Mouse (Mus musculus): Measurements from ENCODE around the gene Metrnl.
"Not testable (repeated sequence)": the region's sequence is repeated elsewhere in the genome, so short reads cannot be mapped to it uniquely, and the experiment has no call there.

The Metrnl gene

DNA sequence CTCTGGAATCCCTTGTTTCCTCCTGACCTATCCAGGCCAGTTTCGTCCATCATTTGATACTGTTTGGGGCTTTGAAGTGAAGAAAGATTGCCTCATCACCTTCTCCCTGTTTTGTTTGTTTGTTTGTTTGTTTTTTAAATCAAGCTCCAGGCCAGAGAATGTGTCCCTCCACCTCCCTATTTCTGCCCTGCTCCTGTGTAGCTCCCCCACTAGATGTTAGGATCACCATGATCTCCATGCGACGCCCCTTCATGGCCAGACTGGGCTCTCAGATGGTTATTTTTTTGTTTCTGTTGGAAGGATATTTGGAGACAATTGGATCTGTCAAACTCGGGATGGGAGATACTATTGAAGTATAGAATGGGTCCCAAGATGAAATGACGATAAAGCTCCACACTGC is at the start of gene Metrnl:
TSS of gene Metrnl (plus strand) at position 301 of the 400 bp plus-strand sequence.
- no peak for DNase-seq

DNA sequence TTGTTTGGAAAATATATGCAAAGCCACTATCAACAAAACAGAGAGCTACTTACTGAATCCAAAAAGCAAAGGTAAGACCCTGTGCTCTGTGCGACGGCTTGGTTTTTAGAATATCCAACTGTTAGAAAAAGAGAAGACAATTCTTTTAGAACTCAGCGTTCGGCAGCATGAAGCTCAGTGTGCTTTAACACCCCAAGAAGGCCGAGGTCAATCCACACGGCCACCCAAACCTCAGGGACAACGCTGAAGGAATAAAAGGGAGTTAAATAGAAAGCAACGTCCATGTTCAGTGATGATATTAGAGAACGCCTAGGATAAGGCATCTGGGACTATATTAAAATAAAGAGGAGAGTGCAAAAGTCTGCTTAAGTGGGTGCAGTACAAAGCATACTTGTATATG is 49.8 kb upstream of the Metrnl start:
- no peak for DNase-seq

DNA sequence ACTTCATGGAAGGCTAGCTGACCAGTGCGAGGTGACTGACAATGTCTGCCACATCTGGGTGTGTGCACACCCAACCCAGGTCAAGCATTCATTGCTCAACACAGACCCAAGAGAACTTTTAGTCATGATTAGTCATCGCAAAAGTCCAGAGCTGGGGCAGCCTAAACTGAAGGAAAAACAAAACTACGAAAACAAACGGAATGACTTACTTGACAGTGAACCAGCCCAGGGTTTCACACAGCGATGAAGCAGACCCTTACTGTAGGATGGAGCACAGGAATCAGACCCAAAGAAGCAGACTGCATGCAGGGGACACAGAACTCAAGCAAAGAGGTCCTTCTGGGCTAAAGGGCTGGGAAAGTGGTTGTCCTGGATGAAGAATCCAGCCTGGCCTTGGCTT is 49.4 kb upstream of the Metrnl start:
- DNase-seq, result no peak

DNA sequence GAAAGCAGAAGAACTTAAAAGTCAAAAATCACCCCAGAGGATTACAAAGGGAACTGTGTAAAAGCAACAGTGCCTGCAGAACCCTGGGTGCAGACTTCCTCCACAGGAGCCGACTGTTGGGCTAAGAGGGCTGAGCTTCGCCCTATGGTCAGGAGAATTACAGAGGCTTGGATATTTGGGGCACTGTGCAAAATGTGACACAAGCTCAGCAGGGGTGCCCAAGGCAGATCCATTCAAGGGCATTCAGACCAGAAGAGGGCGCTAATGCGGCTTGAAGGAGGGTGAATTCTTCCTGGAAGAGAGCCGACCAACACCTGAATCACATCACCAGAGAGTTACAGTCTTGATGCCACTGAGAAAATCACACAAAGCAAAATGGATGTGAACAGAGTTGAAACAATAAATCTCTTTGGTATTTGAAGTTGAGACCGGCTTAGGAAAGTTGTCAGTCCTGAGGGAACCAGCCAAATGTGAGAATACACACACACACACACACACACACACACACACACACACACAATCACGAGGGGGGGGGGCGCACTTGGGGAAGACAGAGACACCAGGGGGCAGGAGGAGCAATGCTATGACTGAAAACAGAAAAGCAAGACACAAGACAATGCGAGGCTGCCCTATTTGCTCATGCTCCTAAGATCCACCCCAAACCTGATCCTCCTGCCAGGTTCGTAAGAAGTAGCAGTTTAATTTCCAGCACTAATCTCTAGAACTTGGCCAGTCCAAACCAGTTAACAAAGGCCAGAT is 48.6 kb upstream of the Metrnl start:
- peak; percentile 31 for DNase-seq

DNA sequence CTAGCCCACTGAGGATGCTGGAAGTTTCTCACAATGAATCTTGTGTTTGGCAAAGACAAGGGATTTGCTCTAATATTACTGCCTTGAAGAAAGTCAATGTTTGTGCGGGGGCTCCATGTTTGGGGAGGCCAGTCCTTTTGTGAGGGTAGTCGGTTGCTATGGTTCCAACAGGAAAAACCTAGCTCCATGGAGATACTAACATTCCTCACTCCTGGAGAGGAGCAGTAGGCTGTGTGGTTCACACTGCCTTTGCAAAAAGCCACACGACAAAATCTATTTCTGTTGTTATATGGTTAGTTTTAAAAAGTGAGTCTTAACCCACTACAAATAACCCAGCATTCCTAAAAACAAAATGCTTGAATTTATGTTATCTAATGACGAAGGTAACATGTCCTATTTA is 47.7 kb upstream of the Metrnl start:
- DNase-seq, result no peak

DNA sequence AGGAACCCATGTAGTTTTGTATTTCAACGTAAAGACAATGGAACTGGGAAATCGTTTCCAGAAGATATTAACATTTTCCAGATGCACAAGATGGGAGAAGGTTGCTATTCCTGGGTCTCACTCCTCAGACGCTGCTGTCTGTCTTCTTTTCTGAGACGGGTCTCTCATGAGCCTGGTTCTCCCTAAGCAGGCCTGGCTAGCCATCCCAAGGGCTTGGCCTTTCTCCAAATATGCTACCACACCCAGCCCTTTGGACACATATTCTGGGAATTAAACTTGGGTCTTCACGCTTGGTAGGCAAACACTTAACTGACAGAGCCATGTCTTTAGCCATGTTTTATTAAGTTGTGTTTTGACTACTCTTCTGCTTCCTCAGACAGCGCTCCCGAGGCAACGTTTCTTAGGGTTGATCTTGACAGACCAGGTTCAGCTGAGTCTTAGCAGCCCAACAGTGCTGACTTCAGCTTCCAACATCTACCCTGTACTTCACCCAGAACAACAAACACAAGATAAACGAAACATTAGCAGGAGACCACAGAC is 46.9 kb upstream of the Metrnl start:
- DNase-seq, result no peak

DNA sequence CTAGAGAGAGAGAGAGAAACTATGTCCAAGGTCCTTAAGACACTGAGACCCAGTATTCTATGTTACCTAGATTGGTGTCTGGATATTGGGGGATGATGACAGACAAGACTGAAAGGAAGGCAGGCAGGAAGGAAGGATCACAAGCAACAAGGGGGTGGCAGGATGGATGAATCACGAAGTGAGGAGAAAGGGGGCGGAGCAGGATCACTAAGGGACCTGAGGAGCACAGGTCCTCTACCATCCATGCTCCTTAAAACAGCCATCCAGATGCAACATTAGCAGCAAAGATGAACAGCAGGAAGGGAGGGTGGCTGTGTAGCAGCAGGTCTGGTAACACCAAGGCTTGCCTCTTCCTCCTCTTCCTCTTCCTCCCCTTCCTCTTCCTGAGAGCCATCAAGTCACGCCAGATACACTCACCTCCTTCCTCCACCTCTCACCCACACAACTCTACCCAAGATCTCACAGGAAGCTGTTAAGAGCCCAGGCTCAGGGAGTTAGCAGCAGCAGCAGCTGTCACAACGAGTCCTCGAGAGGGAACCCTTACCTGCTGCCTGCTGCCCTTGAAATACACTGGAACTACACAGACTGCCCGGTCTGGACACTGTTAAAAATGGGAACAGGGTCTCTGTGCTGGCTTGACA is 46.1 kb upstream of the Metrnl start:
- no peak for DNase-seq

DNA sequence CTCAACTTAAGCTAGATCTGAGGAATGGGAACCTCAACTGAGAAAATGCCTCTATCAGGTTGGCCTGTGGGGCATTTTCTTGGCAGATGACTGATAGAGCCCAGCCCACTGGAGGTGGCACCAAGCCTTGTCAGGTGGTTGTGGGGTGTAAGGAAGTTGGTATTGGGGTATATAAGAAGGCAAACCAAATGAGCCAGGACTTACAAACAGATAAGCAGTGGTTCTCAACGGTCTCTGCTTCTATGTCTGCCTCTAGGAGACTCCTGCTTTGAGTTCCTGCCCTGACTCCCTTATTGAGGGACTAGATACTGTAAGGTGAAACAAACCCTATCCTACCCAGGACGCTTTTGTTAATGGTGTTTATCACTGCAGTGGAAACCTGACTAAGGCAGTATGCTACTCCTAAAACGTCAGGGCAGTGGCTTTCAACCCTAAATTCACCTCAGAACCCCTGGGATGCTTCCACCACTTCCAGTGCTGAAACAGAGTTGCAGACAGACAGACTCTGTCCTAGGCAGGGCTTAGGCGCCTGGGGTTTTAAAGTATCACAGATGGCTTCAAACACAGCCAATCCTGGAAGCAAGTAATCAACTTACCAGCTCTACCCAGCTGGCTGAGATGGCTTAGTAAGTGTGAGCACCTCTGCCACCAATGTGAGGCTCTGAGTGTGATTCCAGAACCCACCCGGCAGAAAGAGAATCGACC is 45.4 kb upstream of the Metrnl start:
- DNase-seq, result no peak

DNA sequence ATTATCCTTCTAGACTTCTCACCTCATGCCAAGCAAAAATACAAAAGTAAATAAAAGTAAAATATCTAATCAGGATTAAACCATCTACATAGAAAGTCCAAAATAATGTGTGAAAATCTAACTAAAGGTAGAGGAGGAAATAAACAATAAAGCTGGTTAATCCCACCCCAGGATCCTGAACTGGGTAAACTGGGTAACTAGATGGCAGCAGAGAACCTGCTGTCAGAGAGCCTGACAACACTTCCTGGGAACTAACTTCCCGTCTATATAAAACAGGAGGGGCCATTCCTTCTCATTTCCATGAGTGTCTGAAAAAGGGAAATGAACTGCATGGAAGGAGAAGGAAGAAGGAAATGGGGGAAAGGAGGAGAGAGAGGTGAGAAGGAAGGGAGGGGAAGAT is 43.2 kb upstream of the Metrnl start:
- DNase-seq, result no peak

DNA sequence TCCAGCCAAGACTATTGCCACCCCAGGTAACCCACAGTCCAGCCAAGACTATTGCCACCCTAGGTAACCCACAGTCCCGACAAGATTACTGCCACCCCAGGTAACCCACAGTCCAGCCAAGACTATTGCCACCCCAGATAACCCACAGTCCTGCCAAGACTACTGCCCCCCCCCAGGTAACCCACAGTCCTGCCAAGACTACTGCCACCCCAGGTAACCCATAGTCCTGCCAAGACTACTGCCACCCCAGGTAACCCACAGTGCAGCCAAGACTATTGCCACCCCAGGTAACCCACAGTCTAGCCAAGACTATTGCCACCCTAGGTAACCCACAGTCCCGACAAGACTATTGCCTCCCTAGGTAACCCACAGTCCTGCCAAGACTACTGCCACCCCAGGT is 40.7 kb upstream of the Metrnl start:
- DNase-seq, result not testable (repeated sequence)

DNA sequence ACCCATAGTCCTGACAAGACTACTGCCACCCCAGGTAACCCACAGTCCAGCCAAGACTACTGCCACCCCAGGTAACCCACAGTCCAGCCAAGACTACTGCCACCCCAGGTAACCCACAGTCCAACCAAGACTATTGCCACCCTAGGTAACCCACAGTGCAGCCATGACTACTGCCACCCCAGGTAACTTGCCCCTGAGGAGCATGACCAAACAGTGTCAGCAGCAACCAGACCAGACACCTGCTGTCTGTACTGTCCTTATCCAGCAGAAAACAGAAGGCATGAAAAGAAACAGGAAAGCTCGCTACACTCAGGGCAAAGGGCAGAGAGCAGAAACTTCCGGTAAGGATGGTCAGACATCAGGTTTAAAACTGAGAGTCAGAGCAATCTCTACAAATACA is 40.2 kb upstream of the Metrnl start:
- no peak for DNase-seq

DNA sequence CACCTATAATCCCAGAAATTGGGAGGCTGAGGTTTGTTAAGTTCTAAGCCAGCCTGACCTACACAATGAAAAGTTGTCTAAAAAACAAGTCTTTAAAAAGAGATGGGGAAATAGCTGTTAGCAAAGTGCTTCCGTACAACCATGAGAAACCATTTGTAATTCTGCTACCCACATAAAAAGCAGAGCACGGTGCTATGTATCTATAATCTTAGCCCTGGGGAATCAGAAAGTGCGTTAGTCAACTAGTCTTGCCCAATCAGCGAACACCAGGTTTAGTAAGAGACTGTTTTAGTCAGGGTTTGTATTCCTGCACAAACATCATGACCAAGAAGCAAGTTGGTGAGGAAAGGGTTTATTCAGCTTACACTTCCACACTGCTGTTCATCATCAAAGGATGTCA is 33.8 kb upstream of the Metrnl start:
- no peak for DNase-seq

DNA sequence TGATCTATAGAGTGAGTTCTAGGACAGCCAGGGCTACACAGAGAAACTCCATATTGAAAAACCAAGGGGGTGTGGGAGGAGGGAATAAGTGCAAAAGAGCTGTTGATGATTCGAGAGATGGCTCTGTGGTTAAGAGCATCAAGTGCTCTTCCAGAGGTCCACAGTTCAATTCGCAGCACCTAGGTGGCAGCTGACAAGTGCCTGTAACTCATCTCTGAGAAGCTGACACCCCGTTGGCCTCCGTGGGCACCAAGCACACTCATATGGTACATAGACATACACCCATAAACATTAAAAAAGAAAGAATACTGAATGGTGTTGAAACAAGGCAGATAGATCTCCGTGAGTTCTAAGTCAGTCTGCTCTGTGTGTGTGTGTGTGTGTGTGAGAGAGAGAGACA is 32.6 kb upstream of the Metrnl start:
- DNase-seq, result no peak

DNA sequence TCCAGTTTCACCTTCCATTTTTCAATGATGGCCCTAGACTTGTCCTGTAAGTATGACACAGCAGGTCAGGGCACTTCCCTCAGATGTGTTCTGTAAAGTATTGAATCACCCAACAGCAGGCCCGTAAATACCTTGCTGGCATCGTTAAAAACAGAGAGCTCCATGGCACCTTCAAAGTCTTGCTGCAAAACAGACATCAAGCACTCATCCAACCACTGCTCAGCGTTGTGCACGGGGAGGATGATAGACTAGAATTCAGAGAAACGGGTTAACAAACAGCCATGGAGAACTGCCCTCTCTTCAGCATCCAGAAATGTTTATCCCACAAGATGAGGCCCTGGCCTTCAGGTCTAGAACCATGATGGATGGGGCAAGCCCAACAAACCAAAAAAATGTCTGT is 30.4 kb upstream of the Metrnl start:
- no peak for DNase-seq

DNA sequence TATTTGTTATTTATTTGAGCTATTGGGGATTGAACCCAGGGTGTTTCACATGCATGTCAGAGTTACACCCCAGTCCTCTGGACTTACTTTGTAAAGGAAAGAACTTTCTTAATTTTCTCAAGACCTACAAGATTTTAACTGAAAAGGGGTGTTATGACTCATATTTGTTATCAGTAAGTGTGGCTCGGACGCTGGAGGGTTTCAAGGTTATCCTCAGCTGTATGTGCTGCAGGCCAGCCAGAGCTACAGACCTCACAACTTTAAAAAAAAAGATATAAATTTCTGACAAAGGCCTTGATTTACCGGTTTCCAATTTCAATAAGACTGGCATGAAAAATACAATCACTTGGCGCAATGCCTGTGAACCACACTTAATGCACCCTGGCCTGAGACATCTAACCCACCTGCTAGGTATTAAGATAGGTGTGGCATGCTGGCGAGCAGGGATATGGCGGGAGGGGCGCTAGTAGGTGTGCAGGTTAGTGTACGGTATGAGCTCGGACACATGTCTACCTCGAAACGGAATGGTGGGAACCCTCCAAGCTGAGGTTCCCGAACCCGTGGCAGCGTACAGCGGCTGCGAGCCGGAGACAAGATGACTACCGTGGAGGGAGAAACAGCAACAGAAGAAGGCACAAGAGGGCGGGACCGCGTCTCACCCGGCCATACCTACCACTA is 28.9 kb upstream of the Metrnl start:
- no peak for DNase-seq

DNA sequence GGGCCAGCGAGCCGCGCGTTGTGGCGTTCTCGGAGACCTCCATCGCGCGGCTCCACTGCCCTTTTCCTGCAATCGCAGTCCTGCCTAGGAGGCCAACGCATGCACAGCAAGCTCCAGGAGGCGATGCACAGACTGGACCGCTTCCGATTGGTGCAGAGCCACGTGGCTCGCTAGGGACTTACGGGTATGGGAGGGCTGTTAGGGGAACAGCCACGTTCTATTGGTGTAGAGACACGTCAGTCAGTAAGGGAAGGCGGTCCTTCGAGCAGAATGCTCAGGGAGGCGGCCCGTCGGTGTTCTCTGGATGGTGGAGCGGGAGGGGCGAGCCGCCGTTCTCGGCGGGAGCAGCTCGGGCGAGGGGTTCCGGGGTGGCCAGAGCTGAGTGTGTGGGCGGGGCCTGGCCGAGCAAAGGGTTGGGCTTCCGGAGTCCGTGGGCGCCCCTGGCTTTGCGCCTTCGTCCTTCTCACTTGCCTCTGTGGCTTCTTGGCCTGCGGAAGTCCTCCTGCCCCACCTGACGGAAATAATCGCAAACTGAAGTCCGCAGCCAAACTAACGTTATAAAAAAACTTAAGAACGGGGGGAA is 28.3 kb upstream of the Metrnl start, which contains the start of gene B3gntl1:
TSS of gene B3gntl1 (minus strand) at position 164 of the 583 bp plus-strand sequence.
- DNase-seq, result peak; percentile 99

DNA sequence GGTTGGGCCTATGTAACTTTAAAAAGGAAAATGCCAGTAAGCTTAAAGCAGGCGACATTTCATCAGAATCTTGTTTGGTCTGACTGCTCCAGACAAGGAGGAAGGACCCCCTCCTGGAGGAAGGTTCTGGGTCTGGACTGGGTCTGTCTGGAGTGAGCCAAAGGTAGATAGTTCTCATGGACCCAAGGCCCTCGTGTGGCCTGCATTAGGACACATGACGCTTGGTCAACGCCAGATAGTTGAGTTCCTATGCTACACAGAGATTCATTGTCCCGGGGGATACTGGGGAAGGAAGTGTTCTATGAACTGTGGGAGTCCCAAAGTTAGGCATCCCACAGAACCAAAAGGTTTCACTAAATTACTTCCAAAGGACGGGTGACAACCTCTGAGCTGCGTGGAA is 27.7 kb upstream of the Metrnl start:
- DNase-seq, result no peak

DNA sequence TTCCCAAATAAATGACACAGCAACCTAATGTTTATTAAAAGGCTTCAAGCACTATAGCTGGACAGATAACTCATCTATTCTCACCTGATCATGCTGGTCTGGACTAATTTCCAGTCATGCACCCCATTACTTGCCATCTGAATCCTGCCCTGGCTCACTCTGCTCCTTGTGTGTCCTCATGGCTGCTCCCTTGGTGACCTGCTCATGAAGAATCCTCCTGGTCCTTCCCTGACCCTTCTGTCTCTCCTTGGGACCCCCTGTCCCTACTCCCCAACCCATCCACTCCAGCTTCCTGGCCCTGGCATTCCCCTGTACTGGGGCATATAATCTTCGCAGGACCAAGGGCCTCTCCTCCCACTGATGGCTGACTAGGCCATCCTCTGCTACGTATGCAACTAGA is 24.5 kb upstream of the Metrnl start:
- DNase-seq, result no peak

DNA sequence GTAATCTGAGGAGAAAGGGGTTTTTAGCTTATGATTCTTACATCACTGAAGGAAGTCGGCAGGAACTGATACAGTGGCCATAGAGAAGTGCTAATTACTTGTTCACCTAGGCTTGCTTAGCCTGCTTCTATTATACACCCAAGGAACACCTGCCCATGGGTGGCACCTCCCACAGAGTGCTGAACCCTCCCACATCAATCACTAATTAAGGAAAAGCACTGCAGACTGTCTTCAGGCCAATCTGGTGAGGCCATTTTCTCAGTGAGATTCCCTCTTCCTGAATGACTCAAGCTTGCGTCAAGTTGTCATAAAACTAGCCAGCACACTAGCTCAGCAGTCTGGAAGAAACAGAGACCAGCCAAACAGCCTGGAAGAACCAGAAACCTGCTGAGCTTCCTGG is 21.8 kb upstream of the Metrnl start:
- DNase-seq, result no peak

DNA sequence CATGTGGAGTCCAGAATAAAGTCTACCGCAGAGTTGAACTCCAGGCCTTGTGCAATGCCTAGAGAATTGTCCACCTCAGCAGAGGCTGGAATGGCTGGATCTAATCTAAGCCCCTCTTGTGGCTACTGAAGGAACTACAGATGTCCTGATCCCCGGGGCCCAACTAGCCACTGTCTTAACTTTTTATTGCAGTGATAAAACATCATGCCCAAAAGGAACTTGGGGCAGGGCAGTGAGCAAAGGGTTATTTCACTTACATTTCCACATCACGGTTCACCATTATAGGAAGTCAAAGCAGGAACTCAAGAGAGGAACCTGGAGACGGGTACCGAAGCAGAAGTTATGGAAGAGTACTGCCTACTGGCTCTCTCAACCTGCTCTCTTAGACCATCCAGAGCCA is 20.6 kb upstream of the Metrnl start:
- DNase-seq, result no peak

DNA sequence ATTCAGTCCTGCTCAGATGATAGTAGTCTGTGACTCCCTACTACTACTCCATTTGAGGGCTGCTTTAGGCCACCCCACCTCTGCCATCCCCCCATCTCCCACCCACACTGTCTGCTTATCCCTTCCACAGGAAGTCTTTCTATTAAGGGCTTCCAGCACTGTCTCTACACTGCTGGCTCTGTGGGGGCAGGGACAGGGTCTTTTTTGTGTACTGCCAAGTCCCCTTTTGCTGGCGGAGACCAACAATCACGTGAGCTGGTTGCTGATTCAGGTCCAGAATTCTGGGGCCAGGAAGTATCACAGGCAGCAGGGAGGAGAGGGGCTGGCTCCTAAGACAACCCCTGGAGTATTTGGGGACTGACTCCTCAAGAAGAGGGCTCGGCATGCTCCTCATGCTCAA is 18.1 kb upstream of the Metrnl start:
- no peak for DNase-seq

DNA sequence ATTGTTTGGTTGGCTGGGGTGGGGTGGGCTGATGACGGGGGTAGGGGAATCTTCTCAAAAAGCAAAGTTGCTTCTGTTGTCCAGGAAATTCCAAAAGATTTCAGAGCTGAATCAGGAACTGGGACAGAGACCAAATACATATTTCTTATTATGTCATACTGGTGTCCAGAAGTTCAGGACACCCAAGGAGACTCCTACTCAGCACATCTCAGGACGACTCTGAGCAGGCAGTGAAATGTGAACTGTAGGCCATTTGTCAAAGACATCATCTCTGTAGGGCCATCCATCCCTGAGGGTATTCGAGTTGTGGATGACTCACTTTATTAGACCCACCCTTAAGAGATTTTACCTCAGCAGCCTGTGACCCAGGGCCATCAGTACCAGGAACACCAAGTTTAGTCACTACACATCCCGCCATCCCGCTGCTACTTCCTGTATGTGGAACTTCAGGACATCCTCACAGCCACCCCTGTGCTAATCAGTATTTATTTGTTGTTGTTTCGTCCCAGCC is 15.8 kb upstream of the Metrnl start:
- no peak for DNase-seq

DNA sequence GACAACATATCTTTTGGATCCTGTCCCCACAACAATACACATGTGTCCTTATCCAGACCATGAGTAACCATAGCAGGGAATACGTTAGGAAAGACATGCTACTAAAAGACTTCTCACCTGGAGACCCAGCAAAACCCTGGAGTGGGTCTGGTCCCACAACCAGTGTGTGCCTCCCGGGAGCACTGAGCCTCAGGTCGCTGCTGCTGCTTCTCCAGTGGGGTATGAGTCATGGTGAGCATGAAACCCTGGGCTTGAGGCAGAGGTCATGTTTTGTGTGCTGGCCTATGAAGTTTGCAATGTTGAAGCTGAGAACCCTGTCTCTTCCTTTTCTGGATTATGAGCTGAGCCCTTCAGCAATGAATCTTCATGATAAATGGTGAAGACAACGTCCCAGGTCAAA is 15.3 kb upstream of the Metrnl start:
- DNase-seq, result no peak

Data from layer of hippocampus, adult 9-11 months (tissue).